Mouse (Mus musculus) lung, adult 2 months (tissue): ENCODE measurements at regions not wholly inside any gene's neighbourhood (a gene's known extent, or its start where the extent isn't known, plus 50 kb on each side); places are given as distances from the start of the nearest gene placed in this dataset.

Experiments
- CTCF ChIP-seq: fragments of 200-500 bp; IDR thresholded peaks from 2 replicates; pipeline ENCODE4 v1.5.1; 2011; ENCODE audit warnings: mild to moderate bottlenecking, low read length, control low read depth; ENCODE audit not compliant: insufficient read depth
- POLR2A ChIP-seq: fragments of 200-500 bp; IDR thresholded peaks from 2 replicates; pipeline ENCODE4 v1.6.1; 2011; ENCODE audit warnings: low read depth, mild to moderate bottlenecking, control low read depth, low read length, borderline replicate concordance; ENCODE audit errors: extremely low read depth

- TF ChIP-seq POLR2A (no peak), CTCF (no peak)
Observed at GRCm38 (mm10) chr3:61306306-61306705, 55.1 kb upstream of the Rap2b start.
